Mouse (Mus musculus): ENCODE results near the gene Dennd6b.

Gene Dennd6b

GRCm38 (mm10) chr15:89158516-89158915 lies 37.8 kb downstream of the Dennd6b start:
- DNase-seq (ENCODE audit: low read depth, low spot score) = no peak

- DNase-seq (ENCODE audit: low read depth, low spot score) = peak; percentile 80
Observed at GRCm38 (mm10) chr15:89157954-89158353, 38.3 kb downstream of the Dennd6b start.

GRCm38 (mm10) chr15:89152312-89152711 lies 44.0 kb downstream of the Dennd6b start:
- DNase-seq (ENCODE audit: low read depth, low spot score) = no peak

GRCm38 (mm10) chr15:89150041-89150390 lies 46.3 kb downstream of the Dennd6b start:
- DNase-seq (ENCODE audit: low read depth, low spot score) = no peak

- DNase-seq (ENCODE audit: low read depth, low spot score) = no peak
Observed at GRCm38 (mm10) chr15:89149271-89150040, 46.8 kb downstream of the Dennd6b start, which contains the start of gene Mapk11. Gene Mapk11, minus strand, starts transcription at chr15:89149628.

GRCm38 (mm10) chr15:89148496-89149270 lies 47.6 kb downstream of the Dennd6b start:
- no peak for DNase-seq (ENCODE audit: low read depth, low spot score)

GRCm38 (mm10) chr15:89147895-89148294 lies 48.4 kb downstream of the Dennd6b start:
- DNase-seq (ENCODE audit: low read depth, low spot score) = no peak

GRCm38 (mm10) chr15:89147456-89147855 lies 48.8 kb downstream of the Dennd6b start:
- no peak for DNase-seq (ENCODE audit: low read depth, low spot score)

- DNase-seq (ENCODE audit: low read depth, low spot score) = no peak
Observed at GRCm38 (mm10) chr15:89147024-89147423, 49.3 kb downstream of the Dennd6b start.

GRCm38 (mm10) chr15:89146537-89146936 lies 49.8 kb downstream of the Dennd6b start:
- DNase-seq (ENCODE audit: low read depth, low spot score) = no peak

- no peak for DNase-seq (ENCODE audit: low read depth, low spot score)
Observed at GRCm38 (mm10) chr15:89145813-89146350, 50.4 kb downstream of the Dennd6b start.

GRCm38 (mm10) chr15:89144965-89145364 lies 51.3 kb downstream of the Dennd6b start:
- DNase-seq (ENCODE audit: low read depth, low spot score) = no peak

GRCm38 (mm10) chr15:89143134-89143533 lies 53.2 kb downstream of the Dennd6b start:
- DNase-seq (ENCODE audit: low read depth, low spot score) = no peak

GRCm38 (mm10) chr15:89141905-89142304 lies 54.4 kb downstream of the Dennd6b start:
- DNase-seq (ENCODE audit: low read depth, low spot score) = no peak

GRCm38 (mm10) chr15:89141443-89141842 lies 54.9 kb downstream of the Dennd6b start:
- peak; percentile 76 for DNase-seq (ENCODE audit: low read depth, low spot score)

- peak; percentile 84 for DNase-seq (ENCODE audit: low read depth, low spot score)
Observed at GRCm38 (mm10) chr15:89140659-89141252, 55.5 kb downstream of the Dennd6b start, which contains the start of gene Mapk12. Gene Mapk12, minus strand, starts transcription at chr15:89140703.

- DNase-seq (ENCODE audit: low read depth, low spot score) = peak; percentile 70
Observed at GRCm38 (mm10) chr15:89140048-89140658, 56.1 kb downstream of the Dennd6b start.

GRCm38 (mm10) chr15:89138531-89138930 lies 57.8 kb downstream of the Dennd6b start:
- DNase-seq (ENCODE audit: low read depth, low spot score) = no peak

- DNase-seq (ENCODE audit: low read depth, low spot score) = no peak
Observed at GRCm38 (mm10) chr15:89138046-89138405, 58.3 kb downstream of the Dennd6b start.

GRCm38 (mm10) chr15:89137378-89138045 lies 58.8 kb downstream of the Dennd6b start:
- peak; percentile 67 for DNase-seq (ENCODE audit: low read depth, low spot score)
